Mouse (Mus musculus): ENCODE data around the gene Tmem175. TPM values are rescaled to one million over a fixed set of nuclear protein-coding genes. Genes with fewer than 3 reads are reported as not detected.

Gene Tmem175
- polyA plus RNA-seq, 1 experiment from 2014 or later = 28.0 TPM

- peak; percentile 91 for DNase-seq (ENCODE audit: low spot score)
- peak within 1 kb of the TSS; percentile 70 for H3K9ac ChIP-seq (ENCODE audit: low read length)
- peaks cover 10% of the 10 kb centered on the region for H3K4me1 ChIP-seq (replicated peaks; ENCODE audit: control insufficient read depth, insufficient read depth, low read length)
- WGBS = 5% methylated on average over 43 of the region's 43 CpGs
- H3K27ac ChIP-seq (ENCODE audit: low read depth) = peak within 1 kb of the TSS; percentile 86
- ATAC-seq (replicated peaks; ENCODE audit: low FRiP score, low TSS enrichment, low read depth) = peak; percentile 83
- H3K4me3 ChIP-seq (ENCODE audit: low read depth, low read length) = peak within 1 kb of the TSS; percentile 58
- H3K36me3 ChIP-seq (ENCODE audit: control insufficient read depth, insufficient read depth, low read length) = peaks cover 14% of the 10 kb centered on the region
- peak within 1 kb of the TSS; percentile 56 for H3K4me2 ChIP-seq (ENCODE audit: low read length)
- H3K27me3 ChIP-seq (replicated peaks; ENCODE audit: control insufficient read depth, insufficient read depth, low read length) = 0 out of 2 replicates have a peak, but pooled peaks cover 3% of the 10 kb centered on the region
- H3K9me3 ChIP-seq (ENCODE audit: control insufficient read depth, low read length) = no peaks in the 10 kb centered on the region
Observed at GRCm38 (mm10) chr5:108668977-108669936, 39.7 kb downstream of the Tmem175 start, which contains the start of gene Dgkq. Dgkq (minus strand) TSS chr5:108669672.

DNA sequence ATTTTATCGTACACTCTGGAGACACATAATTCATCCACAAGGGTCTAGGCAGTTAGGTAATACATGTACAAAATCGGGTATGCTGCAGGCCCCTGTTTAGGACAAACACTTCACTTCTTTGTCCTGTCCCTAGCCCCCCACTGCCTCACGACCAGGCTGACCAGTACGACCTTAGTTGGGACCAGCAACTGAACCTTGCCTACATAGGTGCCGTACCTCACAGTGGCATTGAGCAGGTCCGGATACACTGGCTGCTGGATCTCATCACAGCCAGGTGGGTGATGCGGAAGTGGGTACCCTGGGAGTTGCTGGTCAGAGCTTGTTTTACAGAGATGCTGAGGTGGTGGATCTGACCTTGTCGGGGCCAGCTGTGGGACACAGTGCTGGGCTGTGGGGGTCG is 40.4 kb downstream of the Tmem175 start:
- WGBS = 74% methylated on average over 9 of the region's 9 CpGs
- no peak for DNase-seq (ENCODE audit: low spot score)
- Histone ChIP-seq H3K36me3 (ENCODE audit: control insufficient read depth, insufficient read depth, low read length) (peaks cover 14% of the 10 kb centered on the region), H3K27me3 (replicated peaks; ENCODE audit: control insufficient read depth, insufficient read depth, low read length) (no peaks in the 10 kb centered on the region), H3K4me2 (ENCODE audit: low read length) (peak overlapping the region; percentile 56), H3K4me3 (ENCODE audit: low read depth, low read length) (peak overlapping the region; percentile 58; the same call in 1 of the 2 replicates), H3K4me1 (replicated peaks; ENCODE audit: control insufficient read depth, insufficient read depth, low read length) (peaks cover 10% of the 10 kb centered on the region), H3K9me3 (ENCODE audit: control insufficient read depth, low read length) (no peaks in the 10 kb centered on the region), H3K27ac (ENCODE audit: low read depth) (0 out of 2 replicates have a peak overlapping the region, but pooled peaks have one; percentile 86), H3K9ac (ENCODE audit: low read length) (no peak overlapping the region)
- no peak for ATAC-seq (replicated peaks; ENCODE audit: low FRiP score, low TSS enrichment, low read depth)

DNA sequence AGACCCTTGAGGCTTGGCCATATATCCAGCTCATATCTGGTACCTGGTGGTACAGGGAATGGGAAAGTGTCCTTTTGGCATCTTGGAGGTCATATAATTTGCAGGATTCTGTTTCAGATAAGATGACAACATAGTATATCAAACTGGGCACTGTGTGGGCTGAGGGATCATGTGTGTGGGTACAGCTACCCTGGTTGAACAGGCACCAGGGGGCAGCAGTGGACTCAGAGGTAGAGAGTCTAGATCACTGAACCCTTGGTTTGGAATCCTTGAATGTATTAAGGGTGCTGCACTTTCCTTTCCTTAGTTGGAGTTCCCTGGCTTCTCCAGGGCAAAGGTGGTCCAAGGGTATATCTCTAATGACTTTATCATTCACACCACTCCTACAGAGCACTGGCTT is 41.2 kb downstream of the Tmem175 start:
- no peaks in the 10 kb centered on the region for H3K9me3 ChIP-seq (ENCODE audit: control insufficient read depth, low read length)
- H3K4me3 ChIP-seq (ENCODE audit: low read depth, low read length) = no peak overlapping the region
- H3K36me3 ChIP-seq (ENCODE audit: control insufficient read depth, insufficient read depth, low read length) = peaks cover 14% of the 10 kb centered on the region
- ATAC-seq (replicated peaks; ENCODE audit: low FRiP score, low TSS enrichment, low read depth) = no peak
- H3K27me3 ChIP-seq (replicated peaks; ENCODE audit: control insufficient read depth, insufficient read depth, low read length) = no peaks in the 10 kb centered on the region
- H3K4me2 ChIP-seq (ENCODE audit: low read length) = no peak overlapping the region
- no peak overlapping the region for H3K9ac ChIP-seq (ENCODE audit: low read length)
- H3K4me1 ChIP-seq (replicated peaks; ENCODE audit: control insufficient read depth, insufficient read depth, low read length) = peaks cover 10% of the 10 kb centered on the region
- peak; percentile 60 for DNase-seq (ENCODE audit: low spot score)
- no peak overlapping the region for H3K27ac ChIP-seq (ENCODE audit: low read depth)

DNA sequence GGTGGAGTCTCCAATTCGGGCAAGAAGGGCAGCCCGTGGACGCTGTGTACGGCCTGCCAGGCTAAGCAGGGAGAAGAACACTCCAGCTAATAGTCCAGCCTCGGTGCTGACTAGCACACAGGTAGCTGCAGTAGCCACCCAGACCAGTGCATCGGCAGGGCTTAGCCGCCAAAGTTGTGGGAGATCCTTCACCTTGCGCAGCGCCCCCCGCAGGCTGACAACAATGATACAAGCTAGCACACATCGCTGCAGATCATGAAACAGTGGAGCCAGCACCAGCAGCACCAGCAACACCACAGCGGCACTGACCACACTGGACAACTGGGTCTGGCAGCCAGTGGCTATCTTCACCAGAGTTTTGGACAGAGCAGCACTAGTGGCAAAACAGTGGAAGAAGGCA is 42.2 kb downstream of the Tmem175 start:
- WGBS = 97% methylated on average over 12 of the region's 12 CpGs
- no peak overlapping the region for H3K27ac ChIP-seq (ENCODE audit: low read depth)
- H3K4me2 ChIP-seq (ENCODE audit: low read length) = no peak overlapping the region
- DNase-seq (ENCODE audit: low spot score) (no peak), ATAC-seq (replicated peaks; ENCODE audit: low FRiP score, low TSS enrichment, low read depth) (no peak)
- no peaks in the 10 kb centered on the region for H3K9me3 ChIP-seq (ENCODE audit: control insufficient read depth, low read length)
- peaks cover 14% of the 10 kb centered on the region for H3K36me3 ChIP-seq (ENCODE audit: control insufficient read depth, insufficient read depth, low read length)
- H3K27me3 ChIP-seq (replicated peaks; ENCODE audit: control insufficient read depth, insufficient read depth, low read length) = no peaks in the 10 kb centered on the region
- H3K4me1 ChIP-seq (replicated peaks; ENCODE audit: control insufficient read depth, insufficient read depth, low read length) = peaks cover 14% of the 10 kb centered on the region
- no peak overlapping the region for H3K9ac ChIP-seq (ENCODE audit: low read length)
- no peak overlapping the region for H3K4me3 ChIP-seq (ENCODE audit: low read depth, low read length)

DNA sequence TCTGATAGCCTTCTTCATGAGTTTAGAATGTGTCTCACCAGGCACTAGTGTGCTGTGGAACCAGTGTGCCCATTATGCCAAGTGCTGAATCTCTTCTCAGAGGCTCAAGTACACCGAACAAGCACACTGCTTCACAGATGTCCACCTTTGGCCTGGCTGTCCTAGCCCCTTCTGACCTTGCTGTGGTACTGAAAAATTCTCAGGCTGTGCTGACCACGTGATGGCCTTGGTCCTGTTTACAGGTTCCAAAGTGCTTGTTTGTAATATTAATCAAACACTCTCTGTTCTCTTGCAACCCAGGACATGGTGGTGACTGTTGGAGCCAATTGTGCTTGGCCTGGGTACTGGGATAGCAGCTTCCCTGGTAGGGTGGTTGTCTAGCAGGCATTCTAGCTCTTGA is 45.1 kb downstream of the Tmem175 start:
- Histone ChIP-seq H3K4me2 (ENCODE audit: low read length) (no peak overlapping the region), H3K9me3 (ENCODE audit: control insufficient read depth, low read length) (no peaks in the 10 kb centered on the region), H3K9ac (ENCODE audit: low read length) (no peak overlapping the region), H3K27ac (ENCODE audit: low read depth) (no peak overlapping the region), H3K36me3 (ENCODE audit: control insufficient read depth, insufficient read depth, low read length) (peaks cover 14% of the 10 kb centered on the region), H3K4me3 (ENCODE audit: low read depth, low read length) (no peak overlapping the region), H3K4me1 (replicated peaks; ENCODE audit: control insufficient read depth, insufficient read depth, low read length) (peaks cover 17% of the 10 kb centered on the region), H3K27me3 (replicated peaks; ENCODE audit: control insufficient read depth, insufficient read depth, low read length) (no peaks in the 10 kb centered on the region)
- WGBS = 77% methylated on average over 2 of the region's 2 CpGs
- ATAC-seq (replicated peaks; ENCODE audit: low FRiP score, low TSS enrichment, low read depth) = no peak
- DNase-seq (ENCODE audit: low spot score) = no peak

DNA sequence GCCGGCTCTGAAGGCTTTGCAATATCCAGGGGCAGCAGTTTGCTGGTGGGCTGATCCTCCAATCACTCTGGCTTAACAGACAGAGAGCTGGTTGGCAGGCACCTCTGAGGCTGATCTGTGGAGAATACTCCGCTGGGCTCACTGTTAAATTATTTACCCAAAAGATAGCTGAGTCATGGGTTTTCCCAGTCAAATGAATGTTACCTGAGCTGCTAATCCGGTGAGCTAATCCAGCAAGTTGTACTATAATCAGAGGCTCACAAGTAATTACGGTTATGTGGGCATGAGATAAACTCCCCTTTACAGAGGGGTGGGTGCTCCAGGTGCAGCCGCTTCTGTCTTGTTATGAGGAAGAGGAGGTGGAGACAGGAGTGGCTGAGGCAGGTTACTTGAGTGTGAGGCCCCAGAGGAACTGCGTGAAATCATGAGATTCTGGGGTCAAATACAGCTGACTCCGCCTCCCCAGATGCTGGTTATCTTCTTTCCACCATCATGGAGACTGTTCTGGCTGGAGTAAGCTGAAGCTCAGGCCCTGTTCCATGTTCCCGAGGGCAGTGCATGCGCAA is 45.8 kb downstream of the Tmem175 start, which contains the start of gene Slc26a1:
Gene Slc26a1 (minus strand): TSS at position 319 of the 566 bp plus-strand sequence.
- Histone ChIP-seq H3K27me3 (replicated peaks; ENCODE audit: control insufficient read depth, insufficient read depth, low read length) (no peaks in the 10 kb centered on the region), H3K27ac (ENCODE audit: low read depth) (no peak within 1 kb of the TSS; the same call in 1 of the 2 replicates), H3K9ac (ENCODE audit: low read length) (no peak within 1 kb of the TSS), H3K4me1 (replicated peaks; ENCODE audit: control insufficient read depth, insufficient read depth, low read length) (peaks cover 13% of the 10 kb centered on the region; the same call in 1 of the 2 replicates), H3K4me2 (ENCODE audit: low read length) (no peak within 1 kb of the TSS), H3K36me3 (ENCODE audit: control insufficient read depth, insufficient read depth, low read length) (peaks cover 14% of the 10 kb centered on the region), H3K4me3 (ENCODE audit: low read depth, low read length) (no peak within 1 kb of the TSS), H3K9me3 (ENCODE audit: control insufficient read depth, low read length) (no peaks in the 10 kb centered on the region)
- ATAC-seq (replicated peaks; ENCODE audit: low FRiP score, low TSS enrichment, low read depth) (peak; percentile 28), DNase-seq (ENCODE audit: low spot score) (no peak)
- WGBS = 71% methylated on average over 9 of the region's 9 CpGs

- ATAC-seq (replicated peaks; ENCODE audit: low FRiP score, low TSS enrichment, low read depth) = peak; percentile 47; the same call in 1 of the 2 replicates
- Histone ChIP-seq H3K4me3 (ENCODE audit: low read depth, low read length) (peak overlapping the region; percentile 13), H3K9me3 (ENCODE audit: control insufficient read depth, low read length) (no peaks in the 10 kb centered on the region), H3K27ac (ENCODE audit: low read depth) (peak overlapping the region; percentile 77), H3K4me2 (ENCODE audit: low read length) (peak overlapping the region; percentile 46), H3K9ac (ENCODE audit: low read length) (peak overlapping the region; percentile 50; the same call in 1 of the 2 replicates), H3K27me3 (replicated peaks; ENCODE audit: control insufficient read depth, insufficient read depth, low read length) (no peaks in the 10 kb centered on the region), H3K4me1 (replicated peaks; ENCODE audit: control insufficient read depth, insufficient read depth, low read length) (peaks cover 13% of the 10 kb centered on the region; the same call in 1 of the 2 replicates), H3K36me3 (ENCODE audit: control insufficient read depth, insufficient read depth, low read length) (peaks cover 13% of the 10 kb centered on the region)
- DNase-seq (ENCODE audit: low spot score) = no peak
- 10% methylated on average over 5 of the region's 5 CpGs for WGBS
Observed at GRCm38 (mm10) chr5:108676772-108677498, 47.4 kb downstream of the Tmem175 start.
